Mouse (Mus musculus) spleen, postnatal 36 days (tissue): ENCODE results near the gene Tmem273.

Experiments used
- DNase-seq, 2 experiments: peaks; one replicate each; pipeline ENCODE4 v3.0.0; 2022; ENCODE audit warnings: low spot score in 2 of 2, mixed read lengths in 1 of 2

Tmem273 gene

GRCm38 (mm10) chr14:32859831-32860569 lies 74.2 kb downstream of the Tmem273 start:
- DNase-seq: no peak

- no peak for DNase-seq
These were observed 75.4 kb downstream of the Tmem273 start for GRCm38 (mm10) chr14:32861149-32861581.

- DNase-seq: no peak
These were observed 75.9 kb downstream of the Tmem273 start for GRCm38 (mm10) chr14:32861656-32862055.

- DNase-seq: no peak
These were observed 79.6 kb downstream of the Tmem273 start for GRCm38 (mm10) chr14:32865331-32865730.
